Mouse (Mus musculus) heart, postnatal 0 days (tissue): ENCODE measurements at regions not wholly inside any gene's neighbourhood (a gene's known extent, or its start where the extent isn't known, plus 50 kb on each side); places are given as distances from the start of the nearest gene placed in this dataset.

ENCODE experiments used
- CTCF ChIP-seq: IDR thresholded peaks from 2 replicates; pipeline ENCODE4 v1.5.1; 2016; ENCODE audit warnings: antibody characterized with exemption, control low read depth, low read depth
- EP300 ChIP-seq: IDR thresholded peaks from 2 replicates; pipeline ENCODE4 v1.6.1; 2016; ENCODE audit warnings: antibody characterized with exemption, low read depth

DNA sequence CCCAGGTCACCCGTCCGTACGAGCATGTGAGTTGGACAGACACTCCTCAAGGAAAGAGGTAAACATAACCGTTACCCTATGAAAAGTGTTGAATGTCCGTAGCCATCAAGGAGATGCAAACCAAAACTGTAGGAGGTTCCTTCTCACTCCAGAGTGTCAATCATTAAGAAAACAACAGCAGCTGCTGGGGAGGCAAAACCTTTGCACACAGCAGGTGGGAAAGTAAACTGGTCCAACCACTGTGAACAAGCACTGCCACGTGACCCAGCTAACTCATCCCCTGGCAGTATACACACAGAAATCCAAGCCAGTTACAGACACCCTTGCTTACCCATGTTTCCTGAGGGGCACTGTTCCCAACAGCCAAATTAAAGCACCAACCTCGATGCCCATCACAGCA, 54.7 kb upstream of the Irx5 start:
- TF ChIP-seq CTCF (no peak), EP300 (no peak)
